Mouse (Mus musculus): ENCODE results near the gene Prpf8.
A peak's percentile ranks its signal among the peaks of the same experiment; 100 is the strongest.
"Not testable (repeated sequence)": the region's sequence is repeated elsewhere in the genome, so short reads cannot be mapped to it uniquely, and the experiment has no call there.

Gene Prpf8

GRCm38 (mm10) chr11:75534286-75535033, 47.8 kb downstream of the Prpf8 start:
- ATAC-seq (ENCODE audit: low TSS enrichment): no peak

- ATAC-seq (ENCODE audit: low TSS enrichment): no peak
Measured at GRCm38 (mm10) chr11:75535106-75535795, 48.6 kb downstream of the Prpf8 start.

DNA sequence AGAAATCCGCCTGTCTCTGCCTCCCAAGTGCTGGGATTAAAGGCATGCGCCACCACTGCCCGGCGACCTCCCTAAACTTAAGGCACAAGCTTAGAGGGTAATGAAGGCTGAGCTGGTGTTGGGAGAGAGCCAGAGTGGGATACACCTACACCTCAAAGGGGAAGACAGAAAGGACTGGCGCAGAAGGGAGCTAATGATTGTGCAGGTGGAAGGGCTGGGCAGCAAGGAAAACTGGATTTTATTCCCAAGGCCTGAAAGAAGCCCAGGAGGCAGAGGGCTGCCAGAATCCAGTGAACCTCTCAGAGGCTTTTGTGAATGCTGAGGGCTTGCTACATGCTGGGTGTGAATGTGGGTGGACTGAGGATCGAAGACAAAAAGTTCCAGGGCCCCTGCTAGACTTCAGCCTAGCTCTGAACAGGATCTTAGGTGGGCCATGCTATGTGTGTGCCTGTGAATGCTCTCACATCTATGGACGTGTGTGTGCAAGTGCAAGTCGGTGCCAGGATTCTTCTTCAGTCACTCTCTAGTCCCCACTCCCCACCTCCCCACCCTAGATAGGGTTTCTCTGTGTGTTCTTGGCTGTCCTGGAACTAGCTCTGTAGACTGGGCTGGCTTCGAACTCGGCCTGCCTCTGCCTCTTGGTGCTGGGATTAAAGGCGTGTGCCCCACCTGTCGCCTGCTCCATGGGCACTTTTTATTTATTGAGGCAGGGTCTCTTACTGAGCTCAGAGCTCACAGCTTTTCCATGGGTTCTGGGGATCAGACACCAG, 49.8 kb downstream of the Prpf8 start:
- no peak for ATAC-seq (ENCODE audit: low TSS enrichment)

- no peak for ATAC-seq (ENCODE audit: low TSS enrichment)
Measured at GRCm38 (mm10) chr11:75537025-75537414, 50.4 kb downstream of the Prpf8 start.

- ATAC-seq (ENCODE audit: low TSS enrichment): no peak
Measured at GRCm38 (mm10) chr11:75537491-75538183, 51.0 kb downstream of the Prpf8 start.

DNA sequence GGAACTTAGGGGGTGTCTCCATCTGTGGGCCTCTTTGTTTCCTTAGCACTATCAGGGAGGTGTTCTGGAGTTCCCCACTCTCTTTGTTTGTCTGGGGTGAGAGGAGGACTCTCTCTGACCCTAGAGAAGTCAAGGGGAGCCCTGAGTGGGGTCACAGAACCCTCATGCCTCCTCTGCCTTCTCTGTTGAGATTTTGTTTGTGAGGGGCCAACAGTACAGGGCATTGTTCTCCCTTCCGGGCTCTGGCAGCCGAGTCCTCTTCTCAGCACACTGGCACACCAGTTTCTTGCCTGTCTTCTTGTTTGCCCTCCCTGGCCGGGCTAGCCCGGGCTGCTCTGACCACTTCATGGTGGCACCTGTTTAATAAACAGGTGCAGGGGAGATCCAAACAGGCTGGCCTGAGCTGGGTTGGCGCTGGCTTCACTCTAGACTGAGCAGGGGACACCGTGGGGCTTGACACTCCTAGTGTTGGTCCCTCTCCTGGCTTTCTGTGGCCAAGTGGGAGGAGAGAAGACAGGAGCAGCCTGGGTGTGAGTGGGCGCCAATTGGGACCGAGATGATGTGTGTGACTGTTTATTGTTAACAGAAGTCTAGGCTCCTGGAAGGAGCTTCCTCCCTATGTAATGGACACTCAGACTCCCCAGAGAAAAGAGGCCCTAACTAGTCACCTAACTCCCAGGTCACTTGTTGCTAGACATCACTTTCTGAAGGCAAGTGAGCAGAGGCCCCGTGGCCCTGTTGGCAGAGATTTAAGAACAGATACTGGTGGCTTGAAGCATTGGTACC, 51.8 kb downstream of the Prpf8 start:
- ATAC-seq (ENCODE audit: low TSS enrichment): no peak

- no peak for ATAC-seq (ENCODE audit: low TSS enrichment)
Measured at GRCm38 (mm10) chr11:75538970-75539299, 52.3 kb downstream of the Prpf8 start.

DNA sequence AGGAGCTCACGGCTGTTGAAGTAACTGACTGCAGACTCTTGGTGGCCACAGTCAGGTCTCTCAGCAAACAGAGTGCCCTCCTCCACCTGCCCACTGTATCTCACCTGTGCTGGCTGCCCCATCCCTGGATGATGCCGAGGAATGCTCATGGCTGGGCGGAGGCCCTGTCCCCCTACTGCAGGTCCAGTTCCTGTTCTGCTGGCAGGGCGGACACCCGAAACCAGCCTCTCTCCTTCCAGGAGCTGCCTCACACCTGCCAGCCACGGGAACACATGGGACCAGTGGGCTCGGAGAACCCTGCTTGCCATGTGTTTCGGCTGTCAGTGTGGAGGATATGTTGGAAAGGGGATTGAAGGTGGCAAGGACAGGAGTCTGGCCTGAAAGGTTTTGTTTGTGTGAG, 53.6 kb downstream of the Prpf8 start:
- ATAC-seq (ENCODE audit: low TSS enrichment): no peak

DNA sequence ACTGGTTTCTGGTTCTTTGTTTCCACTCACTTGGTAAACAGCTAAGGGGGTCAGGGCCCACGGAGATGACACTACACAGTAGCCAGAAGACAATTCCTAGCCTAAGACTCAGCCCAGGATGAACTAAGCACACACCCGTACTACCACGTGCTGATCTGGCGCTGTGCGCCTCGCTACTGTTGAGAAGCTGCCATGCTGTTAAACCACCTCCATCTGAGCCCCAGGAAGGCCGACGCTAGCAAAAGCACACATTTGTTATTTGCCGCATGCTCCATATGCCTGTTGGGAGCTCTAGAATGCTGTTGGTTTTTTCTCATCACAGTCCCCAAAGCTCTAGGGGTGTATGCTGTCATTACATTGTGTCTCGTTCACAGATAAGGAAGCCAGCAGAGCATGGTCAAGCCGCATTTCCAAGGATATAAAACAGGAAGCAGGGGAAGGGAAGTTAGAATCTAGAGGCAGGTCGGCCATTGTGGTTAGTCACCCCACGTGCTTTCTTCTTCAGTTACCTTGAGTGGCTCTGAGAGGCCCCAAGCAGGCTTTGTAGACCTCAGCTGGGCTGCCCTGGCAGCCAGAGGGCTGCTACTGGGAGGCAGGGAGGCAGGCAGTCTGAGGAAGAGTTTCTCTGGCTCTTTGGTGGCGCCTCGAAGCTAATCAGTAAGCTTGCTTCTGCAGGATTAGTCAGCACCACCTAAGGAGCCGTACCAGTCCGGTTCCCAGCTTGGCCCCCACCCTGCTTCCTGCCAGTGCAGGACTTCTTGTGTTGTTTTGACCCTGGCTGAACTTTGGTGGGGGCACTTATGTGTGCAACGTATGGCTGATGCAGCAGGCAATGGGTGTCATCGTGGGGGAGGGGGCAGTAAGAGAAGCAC, 54.3 kb downstream of the Prpf8 start:
- peak; percentile 60; the same call in 1 of the 2 replicates for ATAC-seq (ENCODE audit: low TSS enrichment)

DNA sequence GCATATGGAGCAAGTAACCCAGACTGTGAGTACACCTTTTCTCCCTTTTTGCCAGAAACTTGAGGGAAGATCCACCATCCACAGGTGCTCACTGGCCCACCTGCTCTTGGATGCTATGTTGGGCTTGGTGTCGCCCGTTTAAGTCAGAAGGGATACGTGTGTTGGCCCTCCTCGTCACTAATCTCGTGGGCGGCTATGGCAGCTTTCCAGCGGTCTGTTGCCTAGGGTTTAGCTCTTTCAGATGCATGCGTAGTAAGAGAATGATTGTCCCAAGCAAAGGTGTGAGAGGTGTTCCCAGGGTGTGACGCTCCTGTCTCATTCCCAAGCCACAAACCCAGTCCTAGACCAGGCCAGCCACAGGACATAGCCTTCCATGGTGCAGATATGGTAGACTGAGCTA, 58.1 kb downstream of the Prpf8 start:
- ATAC-seq (ENCODE audit: low TSS enrichment): no peak

- no peak for ATAC-seq (ENCODE audit: low TSS enrichment)
Measured at GRCm38 (mm10) chr11:75546057-75546456, 59.4 kb downstream of the Prpf8 start.

- no peak for ATAC-seq (ENCODE audit: low TSS enrichment)
Measured at GRCm38 (mm10) chr11:75549658-75550111, 63.1 kb downstream of the Prpf8 start.

- no peak for ATAC-seq (ENCODE audit: low TSS enrichment)
Measured at GRCm38 (mm10) chr11:75550200-75550946, 63.8 kb downstream of the Prpf8 start.

DNA sequence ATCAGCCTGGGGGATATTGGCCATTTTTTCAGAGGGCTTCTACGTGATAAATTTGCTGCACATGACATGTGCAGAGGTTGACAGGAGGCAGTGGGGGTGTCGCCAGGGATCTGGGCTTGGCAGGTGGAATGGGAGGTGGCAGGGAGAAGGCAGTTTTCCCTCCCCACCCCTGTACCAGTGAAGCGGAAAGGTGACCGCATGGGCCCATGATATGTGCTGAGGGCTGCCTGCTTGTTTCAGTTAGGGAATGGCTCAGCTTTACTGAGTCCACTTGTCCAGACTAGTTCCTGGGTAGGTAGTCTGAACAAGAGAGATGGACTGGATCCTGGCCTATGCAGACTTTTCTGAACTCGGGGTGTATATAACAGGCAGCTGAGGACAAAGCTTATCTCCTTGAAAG, 64.7 kb downstream of the Prpf8 start:
- ATAC-seq (ENCODE audit: low TSS enrichment): no peak

- peak; percentile 82; the same call in 1 of the 2 replicates for ATAC-seq (ENCODE audit: low TSS enrichment)
Measured at GRCm38 (mm10) chr11:75551961-75552441, 65.4 kb downstream of the Prpf8 start.

DNA sequence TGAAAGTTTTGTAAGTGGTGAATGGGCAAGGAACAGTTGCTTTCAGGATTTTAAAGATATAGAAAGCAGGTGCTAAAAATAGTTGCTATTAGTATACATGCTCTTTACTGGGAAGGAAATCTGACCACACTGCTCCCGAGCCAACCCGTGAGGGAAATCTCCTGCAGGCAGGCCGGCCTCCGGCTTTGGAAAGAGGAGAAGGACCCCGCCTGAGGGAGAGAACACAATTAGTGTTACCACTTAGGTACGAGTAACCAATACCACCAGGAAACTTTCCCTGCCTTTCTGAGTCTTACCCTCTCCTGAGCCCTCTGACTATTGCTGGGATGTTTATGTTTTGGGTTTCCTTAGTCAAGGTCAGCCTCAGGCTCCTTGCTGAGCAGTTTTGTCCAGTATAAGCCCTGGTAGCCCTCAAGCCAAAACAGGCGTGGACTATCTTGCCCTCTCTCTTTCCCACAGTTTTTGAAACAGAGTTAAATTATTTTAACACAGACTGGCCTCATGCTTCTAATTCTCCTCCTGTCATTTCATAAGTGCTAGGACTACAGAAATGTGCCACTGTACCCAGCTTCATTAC, 66.4 kb downstream of the Prpf8 start:
- ATAC-seq (ENCODE audit: low TSS enrichment): no peak

DNA sequence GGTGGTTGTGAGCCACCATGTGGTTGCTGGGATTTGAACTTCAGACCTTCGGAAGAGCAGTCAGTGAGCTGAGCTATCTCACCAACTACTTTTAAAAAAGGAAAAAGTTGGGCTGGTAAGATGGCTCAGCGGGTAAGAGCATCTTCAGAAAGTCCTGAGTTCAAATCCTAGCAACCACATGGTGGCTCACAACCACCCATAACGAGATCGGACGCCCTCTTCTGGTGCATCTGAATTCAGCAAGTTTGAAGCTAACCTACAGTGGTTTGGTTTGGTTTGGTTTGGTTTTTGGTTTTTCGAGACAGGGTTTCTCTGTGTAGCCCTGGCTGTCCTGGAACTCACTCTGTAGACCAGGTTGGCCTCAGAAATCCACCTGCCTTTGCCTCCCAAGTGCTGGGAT, 69.4 kb downstream of the Prpf8 start:
- ATAC-seq (ENCODE audit: low TSS enrichment): not testable (repeated sequence)

DNA sequence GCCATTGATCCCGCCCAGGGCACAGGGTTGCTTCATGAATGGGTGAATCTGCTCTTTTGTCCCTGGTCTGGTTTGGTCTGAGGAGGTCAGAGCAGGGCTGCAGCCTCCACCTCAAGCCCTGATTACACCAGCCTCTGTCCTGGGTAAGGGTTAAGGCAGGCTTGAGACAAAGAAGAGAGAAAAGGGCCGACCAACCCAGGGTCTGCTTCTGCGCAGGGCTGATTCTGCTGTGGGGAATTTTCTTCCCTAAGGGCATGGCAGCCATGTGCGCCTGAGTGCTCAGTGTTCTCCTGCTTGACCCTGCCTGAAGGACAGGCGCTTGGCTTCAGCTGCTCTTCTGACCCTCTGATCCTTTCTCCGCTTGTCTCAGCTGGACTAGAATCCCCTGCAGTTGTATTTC, 70.5 kb downstream of the Prpf8 start:
- ATAC-seq (ENCODE audit: low TSS enrichment): no peak

DNA sequence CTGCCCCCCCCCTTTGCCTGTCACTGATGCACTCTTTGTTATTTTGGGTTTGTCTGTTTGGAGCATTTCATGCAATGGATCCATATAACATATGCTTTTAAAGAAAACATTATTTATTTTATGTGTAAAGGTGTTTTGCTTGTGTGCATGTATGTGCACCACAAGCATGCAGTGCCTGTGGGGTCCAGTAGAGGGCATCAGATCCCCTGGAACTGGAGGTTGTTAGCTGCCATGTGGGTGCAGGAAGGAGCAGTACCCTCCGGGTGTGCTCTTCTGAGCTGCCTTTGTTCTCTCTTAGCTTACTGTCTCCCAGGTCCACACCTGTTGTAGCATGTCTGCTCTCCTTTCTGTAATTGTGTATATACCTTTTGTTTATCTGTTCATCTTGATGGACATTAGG, 71.5 kb downstream of the Prpf8 start:
- ATAC-seq (ENCODE audit: low TSS enrichment): no peak

Data from frontal cortex, adult (tissue).